34 mouse cellular contexts compared by ENCODE assay signal in the genomic region with DNA sequence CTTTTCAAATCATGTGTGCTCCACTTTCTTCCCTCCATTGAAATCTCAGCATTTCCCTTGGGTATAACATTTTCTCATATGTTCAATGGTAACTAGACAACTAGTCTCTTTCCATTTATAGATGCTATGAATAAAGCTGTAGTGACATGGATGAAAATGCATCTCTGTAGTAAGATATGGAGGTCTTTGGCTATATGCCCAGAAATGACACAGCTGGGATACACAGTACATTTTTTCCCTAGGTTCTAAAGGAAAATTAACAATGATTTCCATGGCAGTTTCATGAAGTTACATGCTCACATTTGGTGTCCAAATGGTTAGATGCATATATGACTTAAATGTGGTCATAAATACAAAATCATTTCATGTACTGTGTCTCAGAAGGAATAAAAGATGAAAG.
"Had no signal": no experiment of that assay in that cellular context is flagged by ENCODE, and none has a peak within 500 bp of the region (broad histone marks: within the 10 kb centered on the region; RNA-seq: fewer than 3 reads in every experiment).

No protein-coding gene starts in this region.

- H3K27me3 ChIP-seq: heart, embryonic 12.5 days; heart, embryonic 13.5 days; heart, embryonic 15.5 days; hindbrain, embryonic 12.5 days; hindbrain, embryonic 13.5 days; hindbrain, embryonic 15.5 days; intestine, embryonic 15.5 days; kidney, embryonic 15.5 days had no signal

- H3K4me1 ChIP-seq: heart, embryonic 10.5 days; heart, embryonic 12.5 days; heart, embryonic 13.5 days; heart, embryonic 15.5 days; hindbrain, embryonic 10.5 days; hindbrain, embryonic 12.5 days; hindbrain, embryonic 13.5 days; hindbrain, embryonic 15.5 days; intestine, embryonic 15.5 days; kidney, embryonic 15.5 days had no signal

- H3K36me3 ChIP-seq: heart, embryonic 10.5 days; heart, embryonic 12.5 days; heart, embryonic 13.5 days; heart, embryonic 15.5 days; hindbrain, embryonic 10.5 days; hindbrain, embryonic 12.5 days; hindbrain, embryonic 13.5 days; hindbrain, embryonic 15.5 days; intestine, embryonic 15.5 days; kidney, embryonic 15.5 days had no signal

- H3K4me2 ChIP-seq: heart, embryonic 11.5 days; heart, embryonic 12.5 days; heart, embryonic 13.5 days; heart, embryonic 15.5 days; hindbrain, embryonic 12.5 days; hindbrain, embryonic 13.5 days; hindbrain, embryonic 14.5 days; hindbrain, embryonic 15.5 days; intestine, embryonic 15.5 days; kidney, embryonic 15.5 days had no signal

- ATAC-seq: hindbrain, embryonic 16.5 days; hindbrain, postnatal 0 days; inflammation-experienced regulatory T-cells, adult 6 months; intestine, embryonic 15.5 days; intestine, embryonic 16.5 days; intestine, postnatal 0 days had no signal

- H3K27ac ChIP-seq: heart, embryonic 10.5 days; heart, embryonic 13.5 days; heart, embryonic 15.5 days; hindbrain, embryonic 10.5 days; hindbrain, embryonic 12.5 days; hindbrain, embryonic 13.5 days; hindbrain, embryonic 14.5 days; hindbrain, embryonic 15.5 days; hindbrain, postnatal 0 days; intestine, embryonic 15.5 days; kidney, embryonic 15.5 days; kidney, postnatal 0 days; layer of hippocampus, adult 2 months had no signal

- DNase-seq: heart, postnatal 10 days; heart, postnatal 14 days; heart, postnatal 36 days; heart, postnatal 4 days; kidney, adult 18-20 months; kidney, adult 2 months; kidney, adult 8-10 months; kidney, adult 9 months; kidney, postnatal 10 days; kidney, postnatal 14 days; kidney, postnatal 25 days; kidney, postnatal 36 days; kidney, postnatal 4 days; layer of hippocampus, adult 9-11 months; layer of hippocampus, postnatal 36 days had no signal

- H3K9ac ChIP-seq: heart, embryonic 12.5 days; heart, embryonic 13.5 days; heart, embryonic 15.5 days; hindbrain, embryonic 12.5 days; hindbrain, embryonic 13.5 days; hindbrain, embryonic 14.5 days; hindbrain, embryonic 15.5 days; intestine, embryonic 15.5 days; kidney, embryonic 15.5 days had no signal

- H3K4me3 ChIP-seq: heart, embryonic 10.5 days; heart, embryonic 12.5 days; heart, embryonic 13.5 days; heart, embryonic 15.5 days; hindbrain, embryonic 10.5 days; hindbrain, embryonic 12.5 days; hindbrain, embryonic 13.5 days; hindbrain, embryonic 15.5 days; intestine, embryonic 15.5 days; kidney, embryonic 15.5 days; layer of hippocampus, adult 2 months had no signal
